Mouse (Mus musculus): ENCODE data around the gene C1qtnf5. TPM values are rescaled to one million over a fixed set of nuclear protein-coding genes. Genes with fewer than 3 reads are reported as not detected.

C1qtnf5 gene
- polyA plus RNA-seq, 1 experiment: 7.0 TPM

GRCm38 (mm10) chr9:44114453-44114852 lies 7.4 kb downstream of the C1qtnf5 start:
- H3K36me3 ChIP-seq (ENCODE audit: control insufficient read depth, insufficient read depth, low read length): peaks cover 1% of the 10 kb centered on the region; the same call in 1 of the 2 replicates
- 42% methylated on average over 2 of the region's 2 CpGs for WGBS
- no peak overlapping the region for H3K4me3 ChIP-seq (ENCODE audit: low read depth, low read length)
- no peaks in the 10 kb centered on the region for H3K27me3 ChIP-seq (ENCODE audit: control insufficient read depth, insufficient read depth, low read length)
- H3K4me1 ChIP-seq (ENCODE audit: control insufficient read depth, insufficient read depth, insufficient read length, low read length): peaks cover 4% of the 10 kb centered on the region; the same call in 1 of the 2 replicates
- H3K27ac ChIP-seq (ENCODE audit: insufficient read depth, low read depth, low read length): no peak overlapping the region
- TF ChIP-seq POLR2A (IDR thresholded peaks at IDR 0.05; ENCODE audit: low read depth, low read length) (no peak), CTCF (IDR thresholded peaks at IDR 0.05; ENCODE audit: extremely low read depth, insufficient read length, insufficient replicate concordance, low read depth, low read length) (no peak)

- Histone ChIP-seq H3K4me1 (ENCODE audit: control insufficient read depth, insufficient read depth, insufficient read length, low read length) (peaks cover 1% of the 10 kb centered on the region; the same call in 1 of the 2 replicates), H3K27me3 (ENCODE audit: control insufficient read depth, insufficient read depth, low read length) (no peaks in the 10 kb centered on the region), H3K36me3 (ENCODE audit: control insufficient read depth, insufficient read depth, low read length) (no peaks in the 10 kb centered on the region), H3K4me3 (ENCODE audit: low read depth, low read length) (no peak overlapping the region), H3K27ac (ENCODE audit: insufficient read depth, low read depth, low read length) (no peak overlapping the region)
- no peak for TF ChIP-seq CTCF (IDR thresholded peaks at IDR 0.05; ENCODE audit: extremely low read depth, insufficient read length, insufficient replicate concordance, low read depth, low read length)
- no peak for TF ChIP-seq POLR2A (IDR thresholded peaks at IDR 0.05; ENCODE audit: low read depth, low read length)
- WGBS: 91% methylated on average over 9 of the region's 9 CpGs
These were observed 8.6 kb downstream of the C1qtnf5 start for GRCm38 (mm10) chr9:44115599-44115998.

- no peak overlapping the region for H3K4me3 ChIP-seq (ENCODE audit: low read depth, low read length)
- H3K27me3 ChIP-seq (ENCODE audit: control insufficient read depth, insufficient read depth, low read length): no peaks in the 10 kb centered on the region
- no peak for TF ChIP-seq POLR2A (IDR thresholded peaks at IDR 0.05; ENCODE audit: low read depth, low read length)
- no peak for TF ChIP-seq CTCF (IDR thresholded peaks at IDR 0.05; ENCODE audit: extremely low read depth, insufficient read length, insufficient replicate concordance, low read depth, low read length)
- WGBS: 90% methylated on average over 4 of the region's 4 CpGs
- H3K36me3 ChIP-seq (ENCODE audit: control insufficient read depth, insufficient read depth, low read length): no peaks in the 10 kb centered on the region
- H3K27ac ChIP-seq (ENCODE audit: insufficient read depth, low read depth, low read length): no peak overlapping the region
- peaks cover 1% of the 10 kb centered on the region; the same call in 1 of the 2 replicates for H3K4me1 ChIP-seq (ENCODE audit: control insufficient read depth, insufficient read depth, insufficient read length, low read length)
These were observed 9.1 kb downstream of the C1qtnf5 start for GRCm38 (mm10) chr9:44116182-44116581.

- no peak overlapping the region for H3K4me3 ChIP-seq (ENCODE audit: low read depth, low read length)
- 63% methylated on average over 5 of the region's 5 CpGs for WGBS
- no peaks in the 10 kb centered on the region for H3K36me3 ChIP-seq (ENCODE audit: control insufficient read depth, insufficient read depth, low read length)
- peaks cover 1% of the 10 kb centered on the region; the same call in 1 of the 2 replicates for H3K4me1 ChIP-seq (ENCODE audit: control insufficient read depth, insufficient read depth, insufficient read length, low read length)
- no peaks in the 10 kb centered on the region for H3K27me3 ChIP-seq (ENCODE audit: control insufficient read depth, insufficient read depth, low read length)
- no peak for TF ChIP-seq POLR2A (IDR thresholded peaks at IDR 0.05; ENCODE audit: low read depth, low read length)
- peak; percentile 70; the same call in 1 of the 2 replicates for TF ChIP-seq CTCF (IDR thresholded peaks at IDR 0.05; ENCODE audit: extremely low read depth, insufficient read length, insufficient replicate concordance, low read depth, low read length)
- no peak overlapping the region for H3K27ac ChIP-seq (ENCODE audit: insufficient read depth, low read depth, low read length)
These were observed 12.0 kb downstream of the C1qtnf5 start for GRCm38 (mm10) chr9:44119011-44119410.

- no peak for TF ChIP-seq POLR2A (IDR thresholded peaks at IDR 0.05; ENCODE audit: low read depth, low read length)
- whole genome bisulfite sequencing: 75% methylated on average over 8 of the region's 8 CpGs
- no peaks in the 10 kb centered on the region for H3K36me3 ChIP-seq (ENCODE audit: control insufficient read depth, insufficient read depth, low read length)
- no peak overlapping the region for H3K4me3 ChIP-seq (ENCODE audit: low read depth, low read length)
- no peaks in the 10 kb centered on the region for H3K27me3 ChIP-seq (ENCODE audit: control insufficient read depth, insufficient read depth, low read length)
- H3K4me1 ChIP-seq (ENCODE audit: control insufficient read depth, insufficient read depth, insufficient read length, low read length): 0 out of 2 replicates have a peak, but pooled peaks cover 1% of the 10 kb centered on the region
- no peak overlapping the region for H3K27ac ChIP-seq (ENCODE audit: insufficient read depth, low read depth, low read length)
These were observed 13.0 kb downstream of the C1qtnf5 start for GRCm38 (mm10) chr9:44119948-44120465.

- Histone ChIP-seq H3K27me3 (ENCODE audit: control insufficient read depth, insufficient read depth, low read length) (no peaks in the 10 kb centered on the region; the same call in 1 of the 2 replicates), H3K27ac (ENCODE audit: insufficient read depth, low read depth, low read length) (no peak overlapping the region), H3K36me3 (ENCODE audit: control insufficient read depth, insufficient read depth, low read length) (no peaks in the 10 kb centered on the region), H3K4me1 (ENCODE audit: control insufficient read depth, insufficient read depth, insufficient read length, low read length) (peaks cover 12% of the 10 kb centered on the region), H3K4me3 (ENCODE audit: low read depth, low read length) (no peak overlapping the region)
- WGBS: 63% methylated on average over 6 of the region's 6 CpGs
- no peak for TF ChIP-seq POLR2A (IDR thresholded peaks at IDR 0.05; ENCODE audit: low read depth, low read length)
- peak; percentile 47; the same call in 1 of the 2 replicates for TF ChIP-seq CTCF (IDR thresholded peaks at IDR 0.05; ENCODE audit: extremely low read depth, insufficient read length, insufficient replicate concordance, low read depth, low read length)
These were observed 17.3 kb downstream of the C1qtnf5 start for GRCm38 (mm10) chr9:44124317-44124716.

GRCm38 (mm10) chr9:44125026-44125425 lies 18.0 kb downstream of the C1qtnf5 start:
- Histone ChIP-seq H3K27me3 (ENCODE audit: control insufficient read depth, insufficient read depth, low read length) (no peaks in the 10 kb centered on the region; the same call in 1 of the 2 replicates), H3K27ac (ENCODE audit: insufficient read depth, low read depth, low read length) (no peak overlapping the region), H3K4me1 (ENCODE audit: control insufficient read depth, insufficient read depth, insufficient read length, low read length) (peaks cover 14% of the 10 kb centered on the region), H3K36me3 (ENCODE audit: control insufficient read depth, insufficient read depth, low read length) (no peaks in the 10 kb centered on the region), H3K4me3 (ENCODE audit: low read depth, low read length) (no peak overlapping the region)
- TF ChIP-seq CTCF (IDR thresholded peaks at IDR 0.05; ENCODE audit: extremely low read depth, insufficient read length, insufficient replicate concordance, low read depth, low read length): no peak
- TF ChIP-seq POLR2A (IDR thresholded peaks at IDR 0.05; ENCODE audit: low read depth, low read length): no peak
- WGBS: 77% methylated on average over 5 of the region's 5 CpGs

Data from small intestine, adult 2 months (tissue).